Mouse (Mus musculus) cerebellum, adult 18-20 months (tissue): ENCODE data around the gene Lrtm2.

Experiments
- DNase-seq, 2 experiments: peaks; one replicate each; pipeline ENCODE4 v3.0.0; 2021

Gene Lrtm2

GRCm38 (mm10) chr6:119333831-119334230 lies 3.3 kb upstream of the Lrtm2 start:
- no peak for DNase-seq

DNA sequence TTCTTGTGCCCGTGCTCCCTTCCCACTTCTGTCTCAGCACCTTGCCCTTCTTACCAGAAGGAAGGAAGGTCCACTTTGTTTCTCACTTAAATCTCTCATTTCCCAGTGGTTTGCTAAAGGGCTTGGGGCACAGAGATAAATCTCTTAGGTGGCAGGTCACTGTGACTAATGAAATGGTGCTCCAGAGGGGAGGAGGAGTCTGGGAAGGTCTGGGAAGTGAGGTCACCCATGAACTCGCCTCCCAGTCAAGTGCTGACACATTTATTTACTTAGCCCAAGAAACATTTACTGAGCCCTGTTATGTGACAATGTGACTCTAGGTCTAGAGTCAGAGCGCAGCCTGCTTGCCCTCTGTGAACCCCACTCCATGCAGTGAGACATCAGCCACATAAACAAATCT lies 2.6 kb upstream of the Lrtm2 start:
- DNase-seq = no peak

- DNase-seq = no peak
Observed at GRCm38 (mm10) chr6:119332111-119332510, 1.5 kb upstream of the Lrtm2 start.

- DNase-seq = peak in 1 of 2 experiments; percentile 33
Observed at GRCm38 (mm10) chr6:119329936-119330335, 630 bp downstream of the Lrtm2 start.

GRCm38 (mm10) chr6:119329215-119329714 lies 1.3 kb downstream of the Lrtm2 start:
- DNase-seq = peak; percentile 36 to 46

DNA sequence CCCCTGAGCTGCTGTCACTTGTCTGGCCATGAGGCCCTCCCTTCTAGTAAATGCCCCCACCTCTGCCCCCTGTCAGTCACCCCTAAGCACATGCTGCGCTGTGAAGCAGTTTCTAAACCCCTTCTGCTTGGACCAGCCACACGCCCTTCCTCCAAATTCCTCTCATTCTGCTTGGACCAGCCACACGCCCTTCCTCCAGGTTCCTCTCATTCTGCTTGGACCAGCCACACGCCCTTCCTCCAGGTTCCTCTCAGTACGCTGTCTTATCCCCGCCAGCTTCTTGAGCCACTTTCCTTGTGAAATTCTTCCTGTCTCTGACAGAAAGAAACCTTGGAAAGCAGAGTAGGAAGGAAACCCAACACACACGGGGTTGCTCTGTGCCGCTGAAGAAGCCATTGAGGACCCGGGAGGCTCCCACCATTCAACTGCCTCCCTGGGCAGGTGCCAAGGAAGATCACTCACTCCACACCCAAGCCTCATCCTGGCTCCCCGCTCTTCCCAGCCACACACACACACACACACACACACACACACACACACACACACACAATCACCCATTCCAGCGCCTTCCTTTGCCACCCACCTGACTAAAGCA lies 1.9 kb downstream of the Lrtm2 start:
- DNase-seq = no peak

DNA sequence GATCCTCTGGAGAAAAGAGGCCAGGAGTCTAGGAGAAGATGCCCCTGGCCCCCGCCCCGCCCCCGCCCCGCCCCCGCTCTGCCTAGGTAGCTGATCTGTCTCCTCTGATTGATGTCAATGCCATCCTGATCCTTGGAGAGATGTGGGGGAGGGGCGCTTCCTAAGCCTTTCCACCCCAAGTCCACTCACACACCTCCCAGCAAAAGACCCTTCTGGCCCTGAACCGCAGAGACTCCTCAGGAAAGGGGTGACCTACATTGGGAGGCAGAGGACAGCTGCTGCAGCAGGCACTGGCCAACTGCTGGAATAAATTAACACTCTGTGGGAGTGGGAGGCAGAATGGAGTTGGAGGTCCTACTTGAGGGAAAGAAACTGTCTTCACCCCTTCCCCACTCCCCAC lies 4.0 kb downstream of the Lrtm2 start:
- no peak for DNase-seq

DNA sequence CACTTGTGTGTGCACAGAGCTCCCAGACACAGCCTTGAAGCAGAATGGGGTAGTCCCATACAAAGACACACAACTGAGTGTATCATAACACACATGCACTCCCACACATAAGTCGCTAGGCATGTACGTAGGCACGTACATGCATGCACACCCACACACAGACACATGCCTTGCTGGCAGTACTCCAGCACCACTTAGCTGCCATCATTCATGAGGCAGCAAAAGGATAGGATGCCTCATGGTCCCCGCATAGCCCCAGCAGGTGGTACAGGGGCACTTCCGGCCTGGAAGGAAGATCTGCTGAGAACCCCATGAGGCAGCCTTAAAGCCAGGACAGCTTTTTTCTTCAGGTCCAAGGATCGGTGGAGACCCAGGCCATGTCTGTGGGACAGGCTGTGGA lies 4.6 kb downstream of the Lrtm2 start:
- no peak for DNase-seq

DNA sequence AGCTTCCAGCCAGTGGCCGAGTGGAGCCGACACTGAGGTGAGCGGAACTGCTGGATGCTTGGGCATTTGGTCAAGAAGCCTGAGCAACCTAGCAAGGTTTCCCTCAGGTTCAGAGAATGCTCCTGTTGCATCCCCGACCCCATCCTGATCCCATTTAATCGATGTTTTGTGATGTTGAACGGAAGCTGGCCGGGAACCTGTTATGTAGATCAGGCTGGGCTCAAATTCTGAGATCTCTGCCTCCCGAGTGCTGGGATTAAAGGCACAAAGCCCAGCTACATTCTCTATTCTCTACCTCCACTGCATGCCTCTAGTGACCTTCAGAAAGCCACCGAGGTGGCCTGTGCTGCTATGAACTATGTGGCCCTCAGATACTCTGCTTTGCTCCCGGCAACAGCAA lies 5.8 kb downstream of the Lrtm2 start:
- DNase-seq = no peak

DNA sequence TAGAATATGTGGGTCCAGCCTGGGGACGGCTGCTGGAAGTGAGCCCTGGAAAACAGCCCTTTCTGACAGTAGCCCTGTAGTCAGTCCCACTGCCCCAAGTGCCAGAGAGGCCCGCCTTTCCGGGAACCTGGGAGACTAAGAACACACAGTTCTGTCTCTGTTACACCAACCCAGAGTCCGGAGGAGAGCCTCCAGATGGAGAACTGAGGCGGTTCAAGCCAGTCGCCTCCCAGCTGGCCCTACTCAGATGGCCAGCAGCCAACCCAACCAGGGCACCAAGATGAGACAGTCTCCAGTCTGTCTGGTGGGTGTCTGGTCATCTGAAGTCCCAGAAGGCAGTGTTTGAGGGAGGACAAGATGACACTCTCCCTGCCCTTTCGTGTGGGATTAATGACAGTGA lies 8.8 kb downstream of the Lrtm2 start:
- no peak for DNase-seq

- no peak for DNase-seq
Observed at GRCm38 (mm10) chr6:119320481-119320880, 10.1 kb downstream of the Lrtm2 start.

GRCm38 (mm10) chr6:119319358-119319757 lies 11.2 kb downstream of the Lrtm2 start:
- no peak for DNase-seq

DNA sequence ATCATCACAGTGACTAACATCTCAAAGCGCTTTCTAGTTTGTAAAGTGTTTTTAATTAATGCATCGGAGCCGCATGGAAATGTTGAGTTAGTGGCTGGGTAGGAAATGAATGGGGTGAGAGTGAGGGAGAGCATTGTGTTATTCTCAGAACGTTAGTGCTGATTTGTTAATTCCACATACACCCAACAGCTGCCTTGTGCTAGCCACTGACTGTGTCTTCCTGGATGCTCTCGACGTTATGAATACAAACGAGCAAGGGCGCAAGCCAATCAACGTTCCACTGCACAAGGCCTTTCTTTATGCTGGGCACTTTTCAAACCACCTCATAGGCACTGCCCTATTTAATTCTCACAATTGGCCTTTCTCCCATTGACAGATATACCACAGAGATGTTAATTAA lies 11.8 kb downstream of the Lrtm2 start:
- DNase-seq = no peak

DNA sequence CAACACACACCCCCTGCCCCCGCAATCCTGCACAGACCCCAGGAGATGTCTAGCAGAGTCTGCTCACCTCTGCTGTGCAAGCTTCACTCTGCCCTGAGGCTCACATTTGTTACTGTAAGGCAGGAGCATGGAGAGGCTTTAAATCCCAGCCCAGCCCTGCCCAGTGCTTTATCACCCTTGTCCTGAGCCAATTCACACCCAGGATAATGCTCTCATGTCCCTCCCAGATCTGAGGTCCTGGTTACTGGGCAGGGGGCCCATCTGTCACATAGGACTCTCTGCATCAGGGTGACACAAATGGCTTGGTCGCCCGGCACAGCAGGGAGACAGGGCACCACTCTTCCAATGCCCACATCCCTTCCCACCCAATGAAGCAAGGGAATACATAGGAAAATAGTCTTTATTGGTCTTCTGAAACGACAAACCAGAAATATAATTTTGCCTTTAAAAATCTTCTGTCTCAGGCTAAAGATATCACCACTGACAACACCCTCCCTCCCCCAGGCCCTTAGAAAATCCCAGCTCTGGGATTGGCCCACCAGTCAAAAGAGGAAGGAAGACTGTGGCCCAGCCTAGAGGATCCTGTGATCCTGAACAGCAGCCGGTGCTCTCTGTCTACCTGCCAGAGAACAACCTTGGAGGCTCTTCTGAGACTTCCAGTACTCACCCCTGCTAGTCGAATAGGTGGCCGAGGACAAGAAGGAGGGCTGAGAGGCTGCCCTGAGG lies 15.7 kb downstream of the Lrtm2 start:
- no peak for DNase-seq

GRCm38 (mm10) chr6:119313588-119314375 lies 16.8 kb downstream of the Lrtm2 start:
- no peak for DNase-seq

DNA sequence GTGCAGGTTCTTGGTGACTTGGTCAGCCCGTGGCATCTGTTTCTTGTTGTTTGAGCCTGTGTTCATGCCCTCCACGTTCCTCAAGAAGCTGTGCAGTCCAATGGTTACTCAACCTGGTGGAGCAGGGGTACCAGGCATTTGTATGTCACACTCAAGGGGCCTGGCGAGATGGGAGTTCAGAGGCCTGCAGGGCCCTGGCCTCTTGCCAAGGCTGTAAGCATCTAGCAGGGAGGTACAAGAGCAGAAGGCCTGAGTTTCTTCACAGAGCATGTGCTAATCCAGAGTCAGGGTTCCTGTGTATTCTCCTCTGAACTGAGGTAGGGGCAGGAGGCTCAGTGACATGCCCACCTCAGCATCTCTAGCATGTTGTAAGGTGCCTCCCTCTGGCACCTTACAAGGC lies 17.5 kb downstream of the Lrtm2 start:
- peak in 1 of 2 experiments; percentile 47 for DNase-seq

DNA sequence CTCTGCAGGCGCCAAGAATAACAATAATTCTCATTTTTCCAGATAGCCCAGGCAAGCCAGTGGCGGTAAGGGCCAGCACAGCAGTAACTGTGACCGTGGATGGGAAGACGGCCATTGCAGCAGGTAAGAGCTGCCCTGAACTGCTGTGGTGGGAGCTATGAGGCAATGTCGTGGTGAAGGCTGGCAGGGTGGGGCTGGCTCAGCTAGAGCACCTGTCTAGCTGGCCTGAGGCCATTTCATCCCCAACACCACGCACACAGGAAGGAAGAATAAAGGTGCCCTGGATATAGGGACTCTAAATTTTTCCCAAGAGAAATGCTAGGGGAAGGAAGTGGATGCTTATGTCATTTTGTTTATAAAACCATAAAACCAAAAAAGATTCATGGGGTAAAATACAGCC lies 18.2 kb downstream of the Lrtm2 start:
- no peak for DNase-seq

DNA sequence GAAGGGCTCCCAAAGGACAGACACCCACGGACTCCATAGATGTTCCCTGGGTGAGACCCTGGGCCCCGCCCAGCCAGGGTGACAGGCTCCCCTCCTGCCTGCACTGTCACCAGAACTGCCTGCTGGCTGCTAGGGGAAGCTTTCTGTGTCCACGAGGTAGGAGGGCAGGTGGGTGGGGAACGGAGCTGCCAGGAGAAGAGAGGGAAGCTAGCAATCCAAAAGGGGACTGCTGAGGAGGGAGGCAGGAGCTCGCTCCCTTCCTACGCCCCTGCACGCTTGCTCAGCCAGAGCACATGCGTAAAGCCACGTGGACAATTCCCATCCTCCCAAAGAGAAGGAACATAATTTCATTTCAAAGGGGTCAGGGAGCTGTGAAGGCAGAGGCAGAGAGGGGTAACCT lies 20.4 kb downstream of the Lrtm2 start:
- DNase-seq = no peak

- DNase-seq = no peak
Observed at GRCm38 (mm10) chr6:119307867-119308413, 22.6 kb downstream of the Lrtm2 start.

GRCm38 (mm10) chr6:119303331-119303730 lies 27.2 kb downstream of the Lrtm2 start:
- no peak for DNase-seq

DNA sequence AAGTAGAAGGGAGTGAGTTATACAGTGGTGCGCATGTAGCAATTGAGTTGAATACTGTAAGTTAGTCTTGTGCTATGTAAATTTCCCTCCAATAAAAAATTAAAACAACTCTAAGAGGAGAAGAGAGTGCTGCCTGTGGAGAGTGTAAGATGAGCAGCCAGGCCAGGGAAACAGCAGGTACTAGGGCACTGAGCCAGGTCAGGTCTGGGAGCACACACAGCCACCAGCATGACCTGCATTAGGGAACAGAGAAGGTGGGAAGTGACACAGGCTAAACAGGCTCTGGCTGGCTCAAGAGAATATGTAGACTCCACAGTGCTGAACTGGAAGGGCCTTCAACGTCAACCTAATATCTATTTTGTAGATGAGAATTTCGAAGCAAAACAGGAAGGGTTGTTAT lies 29.3 kb downstream of the Lrtm2 start:
- peak; percentile 85 to 90 for DNase-seq

- DNase-seq = peak; percentile 76 to 82
Observed at GRCm38 (mm10) chr6:119280761-119281160, 49.8 kb downstream of the Lrtm2 start.

GRCm38 (mm10) chr6:119276713-119277112 lies 53.9 kb downstream of the Lrtm2 start:
- DNase-seq = no peak
